Mouse (Mus musculus) intestine, postnatal 0 days (tissue): ENCODE results near the gene Olfr154. TPM values are rescaled to one million over a fixed set of nuclear protein-coding genes. Genes with fewer than 3 reads are reported as not detected.
A peak's percentile ranks its signal among the peaks of the same experiment; 100 is the strongest.
"Not testable (repeated sequence)": the region's sequence is repeated elsewhere in the genome, so short reads cannot be mapped to it uniquely, and the experiment has no call there.

Experiments used
- ATAC-seq: fragments of 200-750 bp; cut with Nextera tagmentation; 2 replicates; pipeline ENCODE4 v1.8.0; 2017; ENCODE audit warnings: mild to moderate bottlenecking, moderate TSS enrichment, moderate library complexity
- H3K27ac ChIP-seq: fragments of 300-500 bp; sonication (generic); 2 replicates; pipeline ENCODE4 v1.5.1; 2014; ENCODE audit warnings: mild to moderate bottlenecking, low read depth, low read length, moderate library complexity
- H3K27me3 ChIP-seq: fragments of 300-500 bp; sonication (generic); replicated peaks from 2 replicates; pipeline ENCODE4 v1.6.1; 2014; ENCODE audit warnings: low read length, mixed read lengths; ENCODE audit not compliant: control insufficient read depth, insufficient read depth
- H3K36me3 ChIP-seq: fragments of 300-500 bp; sonication (generic); 2 replicates; pipeline ENCODE4 v1.6.1; 2014; ENCODE audit warnings: mild to moderate bottlenecking, moderate library complexity; ENCODE audit not compliant: control insufficient read depth, insufficient read depth
- H3K4me1 ChIP-seq: fragments of 300-500 bp; sonication (generic); replicated peaks from 2 replicates; pipeline ENCODE4 v1.6.1; 2014; ENCODE audit warnings: antibody characterized with exemption, low read length, mixed read lengths; ENCODE audit not compliant: control insufficient read depth, insufficient read depth
- H3K4me2 ChIP-seq: fragments of 300-500 bp; sonication (generic); replicated peaks from 2 replicates; pipeline ENCODE4 v1.6.1; 2014; ENCODE audit warnings: low read depth, mild to moderate bottlenecking, moderate library complexity
- H3K4me3 ChIP-seq: fragments of 300-500 bp; sonication (generic); 2 replicates; pipeline ENCODE4 v1.5.1; 2014; ENCODE audit warnings: low read depth, low read length
- H3K9ac ChIP-seq: fragments of 300-500 bp; sonication (generic); 2 replicates; pipeline ENCODE4 v1.6.1; 2014; ENCODE audit warnings: mild to moderate bottlenecking, low read depth, low read length
- H3K9me3 ChIP-seq: fragments of 300-500 bp; sonication (generic); 2 replicates; pipeline ENCODE4 v1.6.1; 2016; ENCODE audit warnings: mixed run types; ENCODE audit not compliant: control insufficient read depth
- CTCF ChIP-seq: sonication (generic); IDR thresholded peaks from 2 replicates; pipeline ENCODE4 v1.5.1; 2016; ENCODE audit warnings: low read depth, mild to moderate bottlenecking, control low read depth, antibody characterized with exemption, moderate library complexity
- WGBS: fragments of 180-500 bp; shearing (Covaris S2); extraction: QIAGEN DNeasy Blood & Tissue Kit; methylation state at CpG from one replicate; pipeline ENCODE4 v1.1.7; 2014; 5-methylcytosine and 5-hydroxymethylcytosine counted together
- polyA plus RNA-seq: library from polyadenylated mRNA; unstranded; fragments of >200 nt; fragmentation: Nextera tagmentation; extraction: Ambion mirVana; gene quantifications from 2 replicates; pipeline ENCODE4 v1.2.1, GENCODE M21; 2015

The Olfr154 gene
- not detected in 2 replicates for polyA plus RNA-seq

GRCm38 (mm10) chr2:85664355-85664754 is at the start of gene Olfr154:
Olfr154 (minus strand) TSS chr2:85664455.
- H3K9me3 ChIP-seq, H3K27ac ChIP-seq, H3K4me1 ChIP-seq, H3K4me2 ChIP-seq, ATAC-seq, H3K4me3 ChIP-seq, H3K27me3 ChIP-seq, H3K36me3 ChIP-seq, H3K9ac ChIP-seq: not testable (repeated sequence)

- 9% methylated on average over 1 of the region's 1 CpGs for WGBS
- H3K36me3 ChIP-seq = no peaks in the 10 kb centered on the region
- H3K27me3 ChIP-seq = no peaks in the 10 kb centered on the region
- ATAC-seq = peak; percentile 51; the same call in 1 of the 2 replicates
- no peak overlapping the region for H3K4me3 ChIP-seq
- no peak overlapping the region for H3K9ac ChIP-seq
- TF ChIP-seq CTCF = no peak
- H3K4me1 ChIP-seq = no peaks in the 10 kb centered on the region
- H3K9me3 ChIP-seq = no peaks in the 10 kb centered on the region
- H3K4me2 ChIP-seq = no peak overlapping the region
- no peak overlapping the region for H3K27ac ChIP-seq
Measured at GRCm38 (mm10) chr2:85711159-85711558, 46.9 kb upstream of the Olfr154 start.

DNA sequence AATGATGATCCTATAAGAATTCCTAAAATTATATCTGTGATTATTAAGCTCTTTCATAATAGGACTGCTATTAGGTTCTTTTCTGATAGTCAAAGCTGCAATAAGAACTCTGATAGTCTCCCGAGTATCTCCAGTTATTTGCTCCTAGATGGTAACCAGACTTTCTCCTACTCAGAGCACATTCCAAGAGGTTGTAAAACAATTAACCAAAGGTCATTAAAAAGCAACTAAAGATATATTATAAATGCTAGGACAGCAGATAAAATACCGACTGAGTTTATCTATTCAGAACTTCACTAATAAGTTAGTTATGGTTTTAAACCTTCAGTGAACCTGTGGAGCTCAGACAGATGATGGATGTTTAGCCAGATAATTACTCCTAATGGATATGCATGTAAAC is 46.4 kb upstream of the Olfr154 start:
- ATAC-seq = peak; percentile 59; the same call in 1 of the 2 replicates
- not testable (repeated sequence) for H3K4me3 ChIP-seq, H3K27me3 ChIP-seq, H3K36me3 ChIP-seq, H3K9me3 ChIP-seq, H3K27ac ChIP-seq, H3K4me2 ChIP-seq, H3K4me1 ChIP-seq, H3K9ac ChIP-seq
- WGBS = 6% methylated on average over 2 of the region's 2 CpGs

DNA sequence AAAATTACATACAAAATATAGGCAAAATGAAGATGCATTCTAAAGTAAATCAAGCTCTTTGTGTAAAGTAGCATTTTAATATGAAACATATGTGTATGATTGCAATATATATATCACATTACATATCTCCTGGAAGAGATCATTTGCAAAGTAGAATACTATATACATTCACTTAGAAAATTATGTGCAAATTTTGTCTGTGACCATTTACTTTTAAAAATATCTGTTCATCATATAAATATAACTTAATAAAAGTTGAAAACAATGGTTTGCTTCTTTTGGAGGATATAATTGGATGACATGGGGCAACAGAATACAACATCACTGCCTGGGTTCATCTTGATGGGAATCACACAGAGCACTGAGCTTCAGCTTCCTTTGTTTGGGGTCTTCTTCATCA is 24.9 kb upstream of the Olfr154 start, which contains the start of gene Olfr1008:
Gene Olfr1008, plus strand, starts transcription at position 301 of the 400 bp plus-strand sequence.
- TF ChIP-seq CTCF = no peak
- H3K4me3 ChIP-seq = no peak within 1 kb of the TSS
- H3K9ac ChIP-seq = no peak within 1 kb of the TSS
- no peaks in the 10 kb centered on the region for H3K9me3 ChIP-seq
- no peak within 1 kb of the TSS for H3K4me2 ChIP-seq
- H3K27me3 ChIP-seq = no peaks in the 10 kb centered on the region
- H3K27ac ChIP-seq = no peak within 1 kb of the TSS
- H3K4me1 ChIP-seq = no peaks in the 10 kb centered on the region
- ATAC-seq = no peak
- no peaks in the 10 kb centered on the region for H3K36me3 ChIP-seq

GRCm38 (mm10) chr2:85678667-85679066 is 14.4 kb upstream of the Olfr154 start, which contains the start of gene Olfr1006:
Olfr1006 (minus strand) TSS chr2:85678767.
- H3K27me3 ChIP-seq = no peaks in the 10 kb centered on the region
- H3K36me3 ChIP-seq = no peaks in the 10 kb centered on the region
- H3K27ac ChIP-seq = no peak within 1 kb of the TSS
- no peak for TF ChIP-seq CTCF
- no peak within 1 kb of the TSS for H3K9ac ChIP-seq
- ATAC-seq = no peak
- no peaks in the 10 kb centered on the region for H3K9me3 ChIP-seq
- H3K4me1 ChIP-seq = no peaks in the 10 kb centered on the region
- no peak within 1 kb of the TSS for H3K4me3 ChIP-seq
- H3K4me2 ChIP-seq = no peak within 1 kb of the TSS

DNA sequence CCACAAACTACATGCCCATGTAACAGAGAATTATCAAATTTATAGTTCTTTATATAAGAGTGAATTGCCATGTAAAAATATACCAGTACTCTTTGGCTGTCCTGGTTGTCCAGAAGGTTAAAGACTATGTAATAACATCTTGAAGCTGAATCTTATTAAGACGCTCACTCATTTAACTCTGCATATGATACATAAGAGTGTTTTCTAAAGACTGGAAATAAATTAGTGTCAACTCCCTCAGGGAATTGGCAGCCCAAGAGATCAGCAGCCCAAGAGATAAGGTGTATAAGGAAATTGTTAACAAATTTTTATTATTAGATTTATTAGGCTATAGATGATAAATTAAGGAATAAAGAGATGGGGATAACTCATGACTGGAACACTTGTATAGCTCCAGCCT is 13.7 kb downstream of the Olfr154 start, which contains the start of gene Olfr1002:
Gene Olfr1002, minus strand, starts transcription at position 101 of the 400 bp plus-strand sequence.
- no peaks in the 10 kb centered on the region for H3K36me3 ChIP-seq
- WGBS = 92% methylated on average over 1 of the region's 1 CpGs

More for the DNA sequence above, 13.7 kb downstream of the Olfr154 start, which contains the start of gene Olfr1002:
- no peak within 1 kb of the TSS for H3K27ac ChIP-seq
- H3K4me1 ChIP-seq = no peaks in the 10 kb centered on the region
- no peak within 1 kb of the TSS for H3K9ac ChIP-seq
- no peak for TF ChIP-seq CTCF
- H3K4me3 ChIP-seq = no peak within 1 kb of the TSS
- no peaks in the 10 kb centered on the region for H3K27me3 ChIP-seq
- ATAC-seq = no peak
- no peak within 1 kb of the TSS for H3K4me2 ChIP-seq
- H3K9me3 ChIP-seq = no peaks in the 10 kb centered on the region

Other genes with a start within 250 kb of the Olfr154 start
- not detected in 2 replicates for gene Olfr993, start 249.6 kb downstream of the Olfr154 start, polyA plus RNA-seq
- gene Olfr994, start 228.0 kb downstream of the Olfr154 start, polyA plus RNA-seq = not detected in 2 replicates
- gene Olfr995, start 220.8 kb downstream of the Olfr154 start, polyA plus RNA-seq = not detected in 2 replicates
- gene 4833423E24Rik, start 145.4 kb downstream of the Olfr154 start, polyA plus RNA-seq = 0.05 and 0.21 TPM in 2 replicates
- not detected in 2 replicates for gene Olfr996, start 85.2 kb downstream of the Olfr154 start, polyA plus RNA-seq
- not detected in 2 replicates for gene Olfr998, start 75.5 kb downstream of the Olfr154 start, polyA plus RNA-seq
- gene Olfr1000, start 52.6 kb downstream of the Olfr154 start, polyA plus RNA-seq = not detected in 2 replicates
- gene Olfr1002, start 13.8 kb downstream of the Olfr154 start, polyA plus RNA-seq = not detected in 2 replicates
- not detected in 2 replicates for gene Olfr1006, start 14.3 kb upstream of the Olfr154 start, polyA plus RNA-seq
- not detected in 2 replicates for gene Olfr1008, start 25.0 kb upstream of the Olfr154 start, polyA plus RNA-seq
- gene Olfr1009, start 51.0 kb upstream of the Olfr154 start, polyA plus RNA-seq = not detected in 2 replicates
- not detected in 2 replicates for gene Olfr1012, start 98.3 kb upstream of the Olfr154 start, polyA plus RNA-seq
- gene Olfr1013, start 102.6 kb upstream of the Olfr154 start, polyA plus RNA-seq = not detected in 2 replicates
- gene Olfr1014, start 108.3 kb upstream of the Olfr154 start, polyA plus RNA-seq = not detected in 2 replicates
- not detected in 2 replicates for gene Olfr1015, start 117.6 kb upstream of the Olfr154 start, polyA plus RNA-seq
- gene Olfr1016, start 138.1 kb upstream of the Olfr154 start, polyA plus RNA-seq = not detected in 2 replicates
- gene Olfr1018, start 154.0 kb upstream of the Olfr154 start, polyA plus RNA-seq = not detected in 2 replicates
- gene Olfr1019, start 181.0 kb upstream of the Olfr154 start, polyA plus RNA-seq = not detected in 2 replicates
- gene Olfr1020, start 182.6 kb upstream of the Olfr154 start, polyA plus RNA-seq = not detected in 2 replicates
- not detected in 2 replicates for gene Olfr1022, start 204.1 kb upstream of the Olfr154 start, polyA plus RNA-seq
- not detected in 2 replicates for gene Olfr1023, start 221.2 kb upstream of the Olfr154 start, polyA plus RNA-seq
- gene Olfr1024, start 240.6 kb upstream of the Olfr154 start, polyA plus RNA-seq = not detected in 2 replicates